Mouse (Mus musculus): Measurements from ENCODE around the gene Ugt1a10.
"Not testable (repeated sequence)": the region's sequence is repeated elsewhere in the genome, so short reads cannot be mapped to it uniquely, and the experiment has no call there.

Gene Ugt1a10

GRCm38 (mm10) chr1:88140492-88140891, 85.3 kb downstream of the Ugt1a10 start:
- DNase-seq (ENCODE audit: low spot score): not testable (repeated sequence)

GRCm38 (mm10) chr1:88143966-88144675, 88.9 kb downstream of the Ugt1a10 start:
- not testable (repeated sequence) for DNase-seq (ENCODE audit: low spot score)

- not testable (repeated sequence) for DNase-seq (ENCODE audit: low spot score)
Measured at GRCm38 (mm10) chr1:88145278-88145677, 90.1 kb downstream of the Ugt1a10 start.

GRCm38 (mm10) chr1:88150133-88150532, 94.9 kb downstream of the Ugt1a10 start:
- DNase-seq (ENCODE audit: low spot score): not testable (repeated sequence)

GRCm38 (mm10) chr1:88158430-88158829, 103.2 kb downstream of the Ugt1a10 start:
- DNase-seq (ENCODE audit: low spot score): no peak

- no peak for DNase-seq (ENCODE audit: low spot score)
Measured at GRCm38 (mm10) chr1:88165711-88166110, 110.5 kb downstream of the Ugt1a10 start, which contains the start of gene Ugt1a5. TSS of gene Ugt1a5 (plus strand) at chr1:88166012.

GRCm38 (mm10) chr1:88172190-88172589, 117.0 kb downstream of the Ugt1a10 start:
- DNase-seq (ENCODE audit: low spot score): not testable (repeated sequence)

- DNase-seq (ENCODE audit: low spot score): no peak
Measured at GRCm38 (mm10) chr1:88179657-88180056, 124.5 kb downstream of the Ugt1a10 start.

GRCm38 (mm10) chr1:88186325-88186935, 131.2 kb downstream of the Ugt1a10 start:
- no peak for DNase-seq (ENCODE audit: low spot score)

- no peak for DNase-seq (ENCODE audit: low spot score)
Measured at GRCm38 (mm10) chr1:88192136-88192535, 136.9 kb downstream of the Ugt1a10 start.

- DNase-seq (ENCODE audit: low spot score): no peak
Measured at GRCm38 (mm10) chr1:88195687-88196086, 140.5 kb downstream of the Ugt1a10 start.

GRCm38 (mm10) chr1:88197443-88197842, 142.3 kb downstream of the Ugt1a10 start:
- no peak for DNase-seq (ENCODE audit: low spot score)

GRCm38 (mm10) chr1:88199996-88200395, 144.8 kb downstream of the Ugt1a10 start:
- DNase-seq (ENCODE audit: low spot score): no peak

GRCm38 (mm10) chr1:88200456-88200855, 145.3 kb downstream of the Ugt1a10 start, which contains the start of gene Ugt1a2:
TSS of gene Ugt1a2 (plus strand) at chr1:88200601.
- DNase-seq (ENCODE audit: low spot score): no peak

- no peak for DNase-seq (ENCODE audit: low spot score)
Measured at GRCm38 (mm10) chr1:88205294-88205922, 150.2 kb downstream of the Ugt1a10 start, which contains the start of gene Dnajb3. TSS of gene Dnajb3 (minus strand) at chr1:88205782.

GRCm38 (mm10) chr1:88206843-88207479, 151.8 kb downstream of the Ugt1a10 start:
- no peak for DNase-seq (ENCODE audit: low spot score)

GRCm38 (mm10) chr1:88211812-88212211, 156.6 kb downstream of the Ugt1a10 start, which contains the start of gene Ugt1a1:
TSS of gene Ugt1a1 (plus strand) at chr1:88211959.
- DNase-seq (ENCODE audit: low spot score): no peak

GRCm38 (mm10) chr1:88212341-88213045, 157.3 kb downstream of the Ugt1a10 start:
- no peak for DNase-seq (ENCODE audit: low spot score)

- DNase-seq (ENCODE audit: low spot score): no peak
Measured at GRCm38 (mm10) chr1:88213061-88213460, 157.9 kb downstream of the Ugt1a10 start.

- DNase-seq (ENCODE audit: low spot score): no peak
Measured at GRCm38 (mm10) chr1:88213766-88214461, 158.7 kb downstream of the Ugt1a10 start.

- DNase-seq (ENCODE audit: low spot score): no peak
Measured at GRCm38 (mm10) chr1:88214462-88214952, 159.3 kb downstream of the Ugt1a10 start.

Measured in ovary, postnatal 14 days (tissue).